In the genomic region with DNA sequence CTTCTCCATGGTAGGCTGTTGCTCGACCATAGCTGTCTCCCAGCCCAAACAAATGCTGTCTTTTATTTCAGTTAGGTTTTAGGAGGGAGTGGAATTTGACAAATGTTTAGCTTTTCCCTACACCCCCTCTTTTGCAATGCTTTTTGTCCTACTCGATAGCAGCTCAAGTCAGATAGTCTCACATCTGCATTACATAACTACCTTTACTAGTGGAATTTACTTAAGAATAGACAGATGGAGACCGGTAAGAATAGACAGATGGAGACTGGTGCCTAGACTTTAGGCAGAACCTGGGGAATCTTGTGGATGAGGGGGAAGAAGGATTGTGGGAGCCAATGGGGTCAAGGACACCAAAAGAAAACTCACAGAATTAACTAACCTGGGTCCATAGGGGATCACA, we compare ENCODE assay signal across 37 mouse cellular contexts. TPM values are rescaled to one million over a fixed set of nuclear protein-coding genes. Genes with fewer than 3 reads are reported as not detected.
DNase-seq lines count a peak whose midpoint lies in the region; ATAC-seq and TF ChIP-seq lines count a peak whose summit lies in the region.
"Had no signal": no experiment of that assay in that cellular context is flagged by ENCODE, and none has a peak within 500 bp of the region (broad histone marks: within the 10 kb centered on the region; RNA-seq: fewer than 3 reads in every experiment).

No protein-coding gene starts in this region.

- intact Hi-C loops in heart, postnatal 10 days (cut with DNase I), result no loop called here
- intact Hi-C loops in left cerebral cortex, adult 2 months (cut with DNase I), result no loop called here
- intact Hi-C loops in left cerebral cortex, postnatal 4 days (cut with DNase I), result no loop called here

- 0 out of 2 replicates have a peak overlapping the region, but pooled peaks have one; percentile 1 for H3K4me2 ChIP-seq in heart, embryonic 13.5 days
- H3K4me2 ChIP-seq in stomach, postnatal 0 days (replicated peaks; ENCODE audit: low read depth), result 0 out of 2 replicates have a peak overlapping the region, but pooled peaks have one; percentile 12
- H3K4me2 ChIP-seq: embryonic facial prominence, embryonic 13.5 days; hindbrain, embryonic 15.5 days; liver, embryonic 12.5 days; midbrain, embryonic 13.5 days; neural tube, embryonic 13.5 days had no signal

- no peak overlapping the region for H3K4me3 ChIP-seq in heart, embryonic 13.5 days
- H3K4me3 ChIP-seq in left cerebral cortex, adult 2 months, result no peak overlapping the region
- no peak overlapping the region for H3K4me3 ChIP-seq in stomach, postnatal 0 days (ENCODE audit: low read depth, low read length)
- H3K4me3 ChIP-seq: embryonic facial prominence, embryonic 13.5 days; forebrain, embryonic 10.5 days; hindbrain, embryonic 10.5 days; hindbrain, embryonic 15.5 days; liver, embryonic 12.5 days; midbrain, embryonic 13.5 days; neural tube, embryonic 13.5 days had no signal

- WGBS in heart, embryonic 13.5 days, result 75% methylated on average over 3 of the region's 3 CpGs
- WGBS in stomach, postnatal 0 days, result 52% methylated on average over 3 of the region's 3 CpGs

- H3K27me3 ChIP-seq in heart, embryonic 13.5 days (replicated peaks), result no peaks in the 10 kb centered on the region
- no peaks in the 10 kb centered on the region for H3K27me3 ChIP-seq in stomach, postnatal 0 days (ENCODE audit: control insufficient read depth, insufficient read depth, low read length)
- H3K27me3 ChIP-seq: CH12.LX; embryonic facial prominence, embryonic 13.5 days; hindbrain, embryonic 15.5 days; liver, embryonic 12.5 days; midbrain, embryonic 13.5 days; neural tube, embryonic 13.5 days had no signal

- DNase-seq in frontal cortex, postnatal 10 days (ENCODE audit: low spot score in 2 of 2), result no peak
- DNase-seq in heart, postnatal 10 days, result no peak
- DNase-seq in left cerebral cortex, adult 2 months (ENCODE audit: extremely low spot score in 1 of 2, low spot score in 2 of 2), result no peak
- DNase-seq in left cerebral cortex, postnatal 4 days, result no peak
- no peak for DNase-seq in stomach, postnatal 0 days (ENCODE audit: low spot score)
- no peak for DNase-seq in adrenal gland, postnatal 25 days
- DNase-seq: adrenal gland, adult 8-10 months; cerebellum, adult 11-12 months; cerebellum, adult 9-11 months; embryo, embryonic 11 days; gastrocnemius, postnatal 25 days; kidney, adult 11 months; liver, postnatal 0 days; right cerebral cortex, postnatal 4 days; thymus, postnatal 4 days had no signal

- ATAC-seq in frontal cortex, adult (ENCODE audit: low TSS enrichment), result peak; percentile 47; the same call in 1 of the 2 replicates
- no peak for ATAC-seq in heart, embryonic 13.5 days (ENCODE audit: extremely low read depth, insufficient number of reproducible peaks, low FRiP score, low TSS enrichment)
- no peak for ATAC-seq in stomach, postnatal 0 days (ENCODE audit: low FRiP score, low TSS enrichment)
- ATAC-seq: activated CD4-positive, CD25-positive, alpha-beta regulatory T cell, adult 4 months; forebrain, embryonic 16.5 days; inflammation-experienced regulatory T-cells, adult 6 months; liver, embryonic 12.5 days; liver, postnatal 0 days; midbrain, embryonic 13.5 days had no signal

- no peak overlapping the region for H3K9ac ChIP-seq in heart, embryonic 13.5 days
- no peak overlapping the region for H3K9ac ChIP-seq in stomach, postnatal 0 days (ENCODE audit: low read length)
- H3K9ac ChIP-seq: embryonic facial prominence, embryonic 13.5 days; hindbrain, embryonic 15.5 days; liver, embryonic 12.5 days; liver, postnatal 0 days; midbrain, embryonic 13.5 days; neural tube, embryonic 13.5 days had no signal

- TF ChIP-seq CTCF in left cerebral cortex, adult 2 months (IDR thresholded peaks at IDR 0.05), result no peak
- no peak for TF ChIP-seq CTCF in stomach, postnatal 0 days (IDR thresholded peaks at IDR 0.05; ENCODE audit: low read depth)

- peaks cover 38% of the 10 kb centered on the region for H3K4me1 ChIP-seq in heart, embryonic 13.5 days
- H3K4me1 ChIP-seq in stomach, postnatal 0 days (replicated peaks; ENCODE audit: control insufficient read depth, insufficient read depth), result no peaks in the 10 kb centered on the region
- H3K4me1 ChIP-seq: hindbrain, embryonic 15.5 days; midbrain, embryonic 13.5 days; neural tube, embryonic 13.5 days had no signal

- H3K27ac ChIP-seq in heart, embryonic 13.5 days (replicated peaks), result no peak overlapping the region
- peak overlapping the region; percentile 63 for H3K27ac ChIP-seq in left cerebral cortex, adult 2 months
- 0 out of 2 replicates have a peak overlapping the region, but pooled peaks have one; percentile 14 for H3K27ac ChIP-seq in stomach, postnatal 0 days (replicated peaks)
- H3K27ac ChIP-seq: embryonic facial prominence, embryonic 13.5 days; forebrain, embryonic 10.5 days; hindbrain, embryonic 10.5 days; hindbrain, embryonic 15.5 days; liver, embryonic 12.5 days; macrophage; midbrain, embryonic 13.5 days; neural tube, embryonic 13.5 days had no signal

- no peak for TF ChIP-seq EP300 in stomach, postnatal 0 days (optimal IDR thresholded peaks at IDR 0.05)

- H3K9me3 ChIP-seq in heart, embryonic 13.5 days, result no peaks in the 10 kb centered on the region
- no peaks in the 10 kb centered on the region for H3K9me3 ChIP-seq in stomach, postnatal 0 days (ENCODE audit: control insufficient read depth, low read length)
- H3K9me3 ChIP-seq: embryonic facial prominence, embryonic 13.5 days; hindbrain, embryonic 15.5 days; liver, embryonic 12.5 days; midbrain, embryonic 13.5 days; neural tube, embryonic 13.5 days had no signal

- H3K36me3 ChIP-seq in heart, embryonic 13.5 days, result peaks cover 45% of the 10 kb centered on the region
- H3K36me3 ChIP-seq in stomach, postnatal 0 days (ENCODE audit: control insufficient read depth, insufficient read depth, low read length), result no peaks in the 10 kb centered on the region
- H3K36me3 ChIP-seq: embryonic facial prominence, embryonic 13.5 days; forebrain, embryonic 10.5 days; hindbrain, embryonic 10.5 days; hindbrain, embryonic 15.5 days; midbrain, embryonic 13.5 days; neural tube, embryonic 13.5 days had no signal

RNA-seq across cellular contexts. Expression of a gene that starts 23.4 kb away (rescaled TPM):
- polyA plus RNA-seq in heart, embryonic 13.5 days (2015; fragmentation: Nextera tagmentation; extraction: Ambion mirVana), result 0.25 and 0.27 TPM in 2 replicates
- total RNA-seq in heart, postnatal 10 days (2021), result 1 to 10 TPM in 1 of 2 experiments, under 1 TPM in 1; 0.79 to 1.9 TPM
- under 1 TPM; 0.48 to 0.49 TPM for total RNA-seq in left cerebral cortex, adult 2 months (2021)
- total RNA-seq in left cerebral cortex, postnatal 4 days (2021), result under 1 TPM; 0.38 to 0.64 TPM
- 2.3 and 3.6 TPM in 2 replicates for polyA plus RNA-seq in stomach, postnatal 0 days (2015; fragmentation: Nextera tagmentation; extraction: Ambion mirVana)
- 14.1 and 16.8 TPM in 2 replicates for total RNA-seq in adrenal gland, postnatal 25 days (2021)
- total RNA-seq: CH12.LX; megakaryocyte-erythroid progenitor cell, adult 5-6 weeks had no signal
- polyA plus RNA-seq: activated CD4-positive, CD25-positive, alpha-beta regulatory T cell, adult 4 months; C2C12; hindbrain, embryonic 10.5 days; inflammation-experienced regulatory T-cells, adult 6 months; liver, embryonic 12.5 days; liver, postnatal 0 days; macrophage had no signal

RNA-seq across cellular contexts. Expression of a gene that starts 26.3 kb away (rescaled TPM):
- 60.1 and 65.2 TPM in 2 replicates for polyA plus RNA-seq in heart, embryonic 13.5 days (2015; fragmentation: Nextera tagmentation; extraction: Ambion mirVana)
- 10 to 100 TPM; 74.7 to 78.4 TPM for total RNA-seq in heart, postnatal 10 days (2021)
- 10 to 100 TPM; 26.8 to 30.8 TPM for total RNA-seq in left cerebral cortex, adult 2 months (2021)
- 1 to 10 TPM; 5.5 to 5.6 TPM for total RNA-seq in left cerebral cortex, postnatal 4 days (2021)
- 23.9 and 25.0 TPM in 2 replicates for polyA plus RNA-seq in stomach, postnatal 0 days (2015; fragmentation: Nextera tagmentation; extraction: Ambion mirVana)
- 29.8 and 41.6 TPM in 2 replicates for total RNA-seq in adrenal gland, postnatal 25 days (2021)

RNA-seq across cellular contexts. Expression of a gene that starts 28.7 kb away (rescaled TPM):
- not detected in 2 replicates for polyA plus RNA-seq in heart, embryonic 13.5 days (2015; fragmentation: Nextera tagmentation; extraction: Ambion mirVana)
- total RNA-seq in heart, postnatal 10 days (2021), result not detected
- total RNA-seq in left cerebral cortex, adult 2 months (2021), result not detected
- not detected for total RNA-seq in left cerebral cortex, postnatal 4 days (2021)
- polyA plus RNA-seq in stomach, postnatal 0 days (2015; fragmentation: Nextera tagmentation; extraction: Ambion mirVana), result 0.10 TPM in 1 of 2 replicates, not detected in the other
- total RNA-seq in adrenal gland, postnatal 25 days (2021), result not detected in 2 replicates
- total RNA-seq: CH12.LX; gastrocnemius, postnatal 25 days; layer of hippocampus, postnatal 10 days; left cerebral cortex, postnatal 36 days; megakaryocyte-erythroid progenitor cell, adult 5-6 weeks had no signal
- polyA plus RNA-seq: activated CD4-positive, CD25-positive, alpha-beta regulatory T cell, adult 4 months; C2C12; embryonic facial prominence, embryonic 13.5 days; forebrain, embryonic 10.5 days; forebrain, embryonic 16.5 days; hindbrain, embryonic 10.5 days; hindbrain, embryonic 15.5 days; inflammation-experienced regulatory T-cells, adult 6 months; kidney, embryonic 14.5 days; limb, embryonic 14.5 days; liver, embryonic 12.5 days; liver, postnatal 0 days; lung, postnatal 0 days; macrophage; midbrain, embryonic 13.5 days; neural tube, embryonic 13.5 days; spleen, adult 2 months had no signal
